Mouse (Mus musculus): ENCODE measurements at regions not wholly inside any gene's neighbourhood (a gene's known extent, or its start where the extent isn't known, plus 50 kb on each side); places are given as distances from the start of the nearest gene placed in this dataset.

GRCm38 (mm10) chr15:50246418-50247186 lies 3638.1 kb upstream of the Gm7489 start:
- no peak for DNase-seq (ENCODE audit: extremely low read depth, low read depth, low spot score)
- Histone ChIP-seq H3K36me3 (ENCODE audit: control insufficient read depth, insufficient read depth, low read length) (no peaks in the 10 kb centered on the region), H3K27me3 (ENCODE audit: control insufficient read depth, insufficient read depth, low read length) (no peaks in the 10 kb centered on the region), H3K27ac (replicated peaks; ENCODE audit: insufficient read depth, low read depth, low read length) (no peak overlapping the region), H3K79me2 (ENCODE audit: control insufficient read depth, insufficient read depth, low read length) (no peaks in the 10 kb centered on the region), H3K4me1 (ENCODE audit: control insufficient read depth, insufficient read depth, low read length) (no peaks in the 10 kb centered on the region), H3K9ac (ENCODE audit: low read depth, low read length) (no peak overlapping the region), H3K4me3 (ENCODE audit: insufficient read depth, low read depth, low read length) (no peak overlapping the region)
- TF ChIP-seq POLR2A (IDR thresholded peaks at IDR 0.05; ENCODE audit: extremely low read depth, insufficient read depth, low read length) (no peak), CTCF (IDR thresholded peaks at IDR 0.05; ENCODE audit: low read depth, low read length) (no peak)
- 86% methylated on average over 15 of the region's 15 CpGs for WGBS

- H3K4me1 ChIP-seq (ENCODE audit: control insufficient read depth, insufficient read depth, low read length) = peaks cover 2% of the 10 kb centered on the region; the same call in 1 of the 2 replicates
- no peak overlapping the region for H3K9ac ChIP-seq (ENCODE audit: low read depth, low read length)
- DNase-seq (ENCODE audit: extremely low read depth, low read depth, low spot score) = peak; percentile 71
- TF ChIP-seq POLR2A (IDR thresholded peaks at IDR 0.05; ENCODE audit: extremely low read depth, insufficient read depth, low read length) (no peak), CTCF (IDR thresholded peaks at IDR 0.05; ENCODE audit: low read depth, low read length) (no peak)
- H3K27me3 ChIP-seq (ENCODE audit: control insufficient read depth, insufficient read depth, low read length) = no peaks in the 10 kb centered on the region
- H3K27ac ChIP-seq (replicated peaks; ENCODE audit: insufficient read depth, low read depth, low read length) = no peak overlapping the region
- H3K79me2 ChIP-seq (ENCODE audit: control insufficient read depth, insufficient read depth, low read length) = no peaks in the 10 kb centered on the region
- H3K4me3 ChIP-seq (ENCODE audit: insufficient read depth, low read depth, low read length) = no peak overlapping the region
- no peaks in the 10 kb centered on the region for H3K36me3 ChIP-seq (ENCODE audit: control insufficient read depth, insufficient read depth, low read length)
- 19% methylated on average over 2 of the region's 2 CpGs for WGBS
Observed at GRCm38 (mm10) chr15:50260057-50260456, 3624.6 kb upstream of the Gm7489 start.

- Histone ChIP-seq H3K4me1 (ENCODE audit: control insufficient read depth, insufficient read depth, low read length) (peaks cover 2% of the 10 kb centered on the region; the same call in 1 of the 2 replicates), H3K36me3 (ENCODE audit: control insufficient read depth, insufficient read depth, low read length) (no peaks in the 10 kb centered on the region), H3K27ac (replicated peaks; ENCODE audit: insufficient read depth, low read depth, low read length) (no peak overlapping the region), H3K27me3 (ENCODE audit: control insufficient read depth, insufficient read depth, low read length) (no peaks in the 10 kb centered on the region), H3K79me2 (ENCODE audit: control insufficient read depth, insufficient read depth, low read length) (no peaks in the 10 kb centered on the region), H3K4me3 (ENCODE audit: insufficient read depth, low read depth, low read length) (no peak overlapping the region), H3K9ac (ENCODE audit: low read depth, low read length) (no peak overlapping the region)
- 77% methylated on average over 8 of the region's 8 CpGs for WGBS
- DNase-seq (ENCODE audit: extremely low read depth, low read depth, low spot score) = peak; percentile 67
- TF ChIP-seq POLR2A (IDR thresholded peaks at IDR 0.05; ENCODE audit: extremely low read depth, insufficient read depth, low read length) (no peak), CTCF (IDR thresholded peaks at IDR 0.05; ENCODE audit: low read depth, low read length) (peak; percentile 60)
Observed at GRCm38 (mm10) chr15:50261245-50261872, 3623.3 kb upstream of the Gm7489 start.

- TF ChIP-seq POLR2A (IDR thresholded peaks at IDR 0.05; ENCODE audit: extremely low read depth, insufficient read depth, low read length) (no peak), CTCF (IDR thresholded peaks at IDR 0.05; ENCODE audit: low read depth, low read length) (no peak)
- 0 out of 2 replicates have a peak overlapping the region, but pooled peaks have one; percentile 29 for H3K9ac ChIP-seq (ENCODE audit: low read depth, low read length)
- H3K36me3 ChIP-seq (ENCODE audit: control insufficient read depth, insufficient read depth, low read length) = no peaks in the 10 kb centered on the region
- no peaks in the 10 kb centered on the region for H3K79me2 ChIP-seq (ENCODE audit: control insufficient read depth, insufficient read depth, low read length)
- no peak overlapping the region for H3K4me3 ChIP-seq (ENCODE audit: insufficient read depth, low read depth, low read length)
- no peaks in the 10 kb centered on the region for H3K27me3 ChIP-seq (ENCODE audit: control insufficient read depth, insufficient read depth, low read length)
- peak; percentile 93 for DNase-seq (ENCODE audit: extremely low read depth, low read depth, low spot score)
- peaks cover 3% of the 10 kb centered on the region; the same call in 1 of the 2 replicates for H3K4me1 ChIP-seq (ENCODE audit: control insufficient read depth, insufficient read depth, low read length)
- WGBS = 26% methylated on average over 1 of the region's 1 CpGs
- peak overlapping the region; percentile 16; the same call in 1 of the 2 replicates for H3K27ac ChIP-seq (replicated peaks; ENCODE audit: insufficient read depth, low read depth, low read length)
Observed at GRCm38 (mm10) chr15:50267542-50267941, 3617.2 kb upstream of the Gm7489 start.

- H3K4me1 ChIP-seq (ENCODE audit: control insufficient read depth, insufficient read depth, low read length) = peaks cover 3% of the 10 kb centered on the region; the same call in 1 of the 2 replicates
- no peaks in the 10 kb centered on the region for H3K36me3 ChIP-seq (ENCODE audit: control insufficient read depth, insufficient read depth, low read length)
- DNase-seq (ENCODE audit: extremely low read depth, low read depth, low spot score) = no peak
- H3K27ac ChIP-seq (replicated peaks; ENCODE audit: insufficient read depth, low read depth, low read length) = no peak overlapping the region
- no peak for TF ChIP-seq POLR2A (IDR thresholded peaks at IDR 0.05; ENCODE audit: extremely low read depth, insufficient read depth, low read length)
- TF ChIP-seq CTCF (IDR thresholded peaks at IDR 0.05; ENCODE audit: low read depth, low read length) = no peak
- H3K9ac ChIP-seq (ENCODE audit: low read depth, low read length) = no peak overlapping the region
- no peak overlapping the region for H3K4me3 ChIP-seq (ENCODE audit: insufficient read depth, low read depth, low read length)
- no peaks in the 10 kb centered on the region for H3K79me2 ChIP-seq (ENCODE audit: control insufficient read depth, insufficient read depth, low read length)
- no peaks in the 10 kb centered on the region for H3K27me3 ChIP-seq (ENCODE audit: control insufficient read depth, insufficient read depth, low read length)
Observed at GRCm38 (mm10) chr15:50271646-50272045, 3613.1 kb upstream of the Gm7489 start.
